Mouse (Mus musculus) limb, embryonic 15.5 days (tissue): Measurements from ENCODE around the gene Smim20. TPM values are rescaled to one million over a fixed set of nuclear protein-coding genes. Genes with fewer than 3 reads are reported as not detected.
A peak's percentile ranks its signal among the peaks of the same experiment; 100 is the strongest.

Source experiments
- ATAC-seq: fragments of 200-750 bp; cut with Nextera tagmentation; 2 replicates; pipeline ENCODE4 v1.8.0; 2017; ENCODE audit warnings: low read depth, moderate TSS enrichment; ENCODE audit not compliant: insufficient number of reproducible peaks, low FRiP score, low TSS enrichment
- H3K27ac ChIP-seq: fragments of 300-500 bp; sonication (generic); 2 replicates; pipeline ENCODE4 v1.5.1; 2015; ENCODE audit warnings: moderate library complexity, mild to moderate bottlenecking, inconsistent platforms
- H3K27me3 ChIP-seq: fragments of 300-500 bp; sonication (generic); 2 replicates; pipeline ENCODE4 v1.6.1; 2015; ENCODE audit warnings: inconsistent platforms
- H3K36me3 ChIP-seq: fragments of 300-500 bp; sonication (generic); 2 replicates; pipeline ENCODE4 v1.6.1; 2015; ENCODE audit warnings: inconsistent platforms
- H3K4me1 ChIP-seq: fragments of 300-500 bp; sonication (generic); 2 replicates; pipeline ENCODE4 v1.6.1; 2015; ENCODE audit warnings: inconsistent platforms
- H3K4me2 ChIP-seq: fragments of 300-500 bp; sonication (generic); 2 replicates; pipeline ENCODE4 v1.6.1; 2015; ENCODE audit warnings: mild to moderate bottlenecking, inconsistent platforms
- H3K4me3 ChIP-seq: fragments of 300-500 bp; sonication (generic); 2 replicates; pipeline ENCODE4 v1.5.1; 2015; ENCODE audit warnings: mild to moderate bottlenecking, inconsistent platforms
- H3K9ac ChIP-seq: fragments of 300-500 bp; sonication (generic); 2 replicates; pipeline ENCODE4 v1.6.1; 2015; ENCODE audit warnings: inconsistent platforms
- H3K9me3 ChIP-seq: fragments of 300-500 bp; sonication (generic); 2 replicates; pipeline ENCODE4 v1.6.1; 2016; ENCODE audit warnings: inconsistent platforms
- WGBS: fragments of 180-500 bp; shearing (Covaris S2); methylation state at CpG from one replicate; pipeline ENCODE4 v1.1.7; 2015; 5-methylcytosine and 5-hydroxymethylcytosine counted together
- polyA plus RNA-seq: library from polyadenylated mRNA; unstranded; fragments of >200 nt; fragmentation: Nextera tagmentation; extraction: Ambion mirVana; gene quantifications from 2 replicates; pipeline ENCODE4 v1.2.1, GENCODE M21; 2015

Gene Smim20
- polyA plus RNA-seq, 1 experiment from 2014 or later: 80.7 TPM

- no peaks in the 10 kb centered on the region for H3K4me1 ChIP-seq
- H3K9me3 ChIP-seq: no peaks in the 10 kb centered on the region
- H3K4me3 ChIP-seq: no peak overlapping the region
- no peak overlapping the region for H3K4me2 ChIP-seq
- no peaks in the 10 kb centered on the region for H3K27me3 ChIP-seq
- no peak overlapping the region for H3K27ac ChIP-seq
- WGBS: 71% methylated on average over 10 of the region's 10 CpGs
- H3K9ac ChIP-seq: no peak overlapping the region
- no peaks in the 10 kb centered on the region for H3K36me3 ChIP-seq
- ATAC-seq: no peak
Observed at GRCm38 (mm10) chr5:53243933-53244332, 22.9 kb upstream of the Smim20 start.

- 80% methylated on average over 11 of the region's 11 CpGs for WGBS
- H3K9me3 ChIP-seq: no peaks in the 10 kb centered on the region
- no peak overlapping the region for H3K27ac ChIP-seq
- no peak overlapping the region for H3K9ac ChIP-seq
- H3K4me2 ChIP-seq: no peak overlapping the region
- no peak for ATAC-seq
- no peak overlapping the region for H3K4me3 ChIP-seq
- H3K4me1 ChIP-seq: peaks cover 4% of the 10 kb centered on the region; the same call in 1 of the 2 replicates
- H3K36me3 ChIP-seq: no peaks in the 10 kb centered on the region
- no peaks in the 10 kb centered on the region for H3K27me3 ChIP-seq
Observed at GRCm38 (mm10) chr5:53248499-53248898, 18.4 kb upstream of the Smim20 start.

GRCm38 (mm10) chr5:53249431-53250061 lies 17.3 kb upstream of the Smim20 start:
- 24% methylated on average over 4 of the region's 4 CpGs for WGBS
- H3K27me3 ChIP-seq: no peaks in the 10 kb centered on the region
- H3K36me3 ChIP-seq: no peaks in the 10 kb centered on the region
- H3K9ac ChIP-seq: no peak overlapping the region
- H3K4me3 ChIP-seq: no peak overlapping the region
- no peak for ATAC-seq
- no peak overlapping the region for H3K27ac ChIP-seq
- no peak overlapping the region for H3K4me2 ChIP-seq
- H3K4me1 ChIP-seq: peaks cover 4% of the 10 kb centered on the region; the same call in 1 of the 2 replicates
- H3K9me3 ChIP-seq: no peaks in the 10 kb centered on the region

- no peaks in the 10 kb centered on the region for H3K9me3 ChIP-seq
- H3K36me3 ChIP-seq: no peaks in the 10 kb centered on the region
- H3K27me3 ChIP-seq: peaks cover 17% of the 10 kb centered on the region
- no peak overlapping the region for H3K4me2 ChIP-seq
- 89% methylated on average over 5 of the region's 5 CpGs for WGBS
- H3K9ac ChIP-seq: no peak overlapping the region
- no peak overlapping the region for H3K27ac ChIP-seq
- ATAC-seq: no peak
- H3K4me3 ChIP-seq: no peak overlapping the region
- H3K4me1 ChIP-seq: peaks cover 10% of the 10 kb centered on the region
Observed at GRCm38 (mm10) chr5:53254154-53254553, 12.7 kb upstream of the Smim20 start.

GRCm38 (mm10) chr5:53254821-53255220 lies 12.1 kb upstream of the Smim20 start:
- Histone ChIP-seq H3K9me3 (no peaks in the 10 kb centered on the region), H3K4me3 (no peak overlapping the region), H3K9ac (no peak overlapping the region), H3K4me2 (no peak overlapping the region), H3K4me1 (peaks cover 7% of the 10 kb centered on the region), H3K27me3 (peaks cover 19% of the 10 kb centered on the region), H3K36me3 (no peaks in the 10 kb centered on the region), H3K27ac (no peak overlapping the region)
- 75% methylated on average over 3 of the region's 3 CpGs for WGBS
- no peak for ATAC-seq

- Histone ChIP-seq H3K4me1 (peaks cover 7% of the 10 kb centered on the region), H3K4me2 (peak overlapping the region; percentile 72), H3K27ac (no peak overlapping the region), H3K9ac (peak overlapping the region; percentile 26; the same call in 1 of the 2 replicates), H3K27me3 (peaks cover 19% of the 10 kb centered on the region), H3K4me3 (peak overlapping the region; percentile 38), H3K36me3 (no peaks in the 10 kb centered on the region), H3K9me3 (no peaks in the 10 kb centered on the region)
- WGBS: 2% methylated on average over 29 of the region's 29 CpGs
- ATAC-seq: no peak
Observed at GRCm38 (mm10) chr5:53258038-53258786, 8.7 kb upstream of the Smim20 start.

GRCm38 (mm10) chr5:53259894-53260293 lies 7.0 kb upstream of the Smim20 start:
- no peak for ATAC-seq
- no peak overlapping the region for H3K27ac ChIP-seq
- no peak overlapping the region for H3K4me3 ChIP-seq
- no peak overlapping the region for H3K9ac ChIP-seq
- no peak overlapping the region for H3K4me2 ChIP-seq
- 47% methylated on average over 5 of the region's 5 CpGs for WGBS
- peaks cover 19% of the 10 kb centered on the region for H3K27me3 ChIP-seq
- peaks cover 7% of the 10 kb centered on the region for H3K4me1 ChIP-seq
- H3K36me3 ChIP-seq: no peaks in the 10 kb centered on the region
- no peaks in the 10 kb centered on the region for H3K9me3 ChIP-seq

- WGBS: 65% methylated on average over 10 of the region's 10 CpGs
- H3K4me2 ChIP-seq: no peak overlapping the region
- H3K9ac ChIP-seq: no peak overlapping the region
- H3K4me3 ChIP-seq: no peak overlapping the region
- no peaks in the 10 kb centered on the region for H3K9me3 ChIP-seq
- peaks cover 13% of the 10 kb centered on the region for H3K4me1 ChIP-seq
- peaks cover 15% of the 10 kb centered on the region for H3K27me3 ChIP-seq
- no peak overlapping the region for H3K27ac ChIP-seq
- no peaks in the 10 kb centered on the region for H3K36me3 ChIP-seq
- ATAC-seq: no peak
Observed at GRCm38 (mm10) chr5:53261999-53262398, 4.9 kb upstream of the Smim20 start.

- Histone ChIP-seq H3K27ac (no peak overlapping the region), H3K4me1 (peaks cover 23% of the 10 kb centered on the region), H3K4me2 (no peak overlapping the region), H3K36me3 (no peaks in the 10 kb centered on the region), H3K4me3 (no peak overlapping the region), H3K9ac (no peak overlapping the region), H3K27me3 (0 out of 2 replicates have a peak, but pooled peaks cover 3% of the 10 kb centered on the region), H3K9me3 (no peaks in the 10 kb centered on the region)
- no peak for ATAC-seq
- WGBS: 53% methylated on average over 5 of the region's 5 CpGs
Observed at GRCm38 (mm10) chr5:53264061-53264460, 2.8 kb upstream of the Smim20 start.

GRCm38 (mm10) chr5:53265740-53266139 lies 1.1 kb upstream of the Smim20 start:
- whole genome bisulfite sequencing: 51% methylated on average over 12 of the region's 12 CpGs
- no peaks in the 10 kb centered on the region for H3K27me3 ChIP-seq
- no peak for ATAC-seq
- no peaks in the 10 kb centered on the region for H3K9me3 ChIP-seq
- H3K4me2 ChIP-seq: no peak overlapping the region
- H3K27ac ChIP-seq: no peak overlapping the region
- H3K4me3 ChIP-seq: no peak overlapping the region
- no peak overlapping the region for H3K9ac ChIP-seq
- peaks cover 5% of the 10 kb centered on the region; the same call in 1 of the 2 replicates for H3K36me3 ChIP-seq
- H3K4me1 ChIP-seq: peaks cover 27% of the 10 kb centered on the region

- Histone ChIP-seq H3K9me3 (no peaks in the 10 kb centered on the region), H3K9ac (no peak overlapping the region), H3K4me3 (0 out of 2 replicates have a peak overlapping the region, but pooled peaks have one; percentile 64), H3K36me3 (peaks cover 5% of the 10 kb centered on the region; the same call in 1 of the 2 replicates), H3K4me2 (0 out of 2 replicates have a peak overlapping the region, but pooled peaks have one; percentile 79), H3K4me1 (peaks cover 27% of the 10 kb centered on the region), H3K27ac (peak overlapping the region; percentile 67), H3K27me3 (no peaks in the 10 kb centered on the region)
- 66% methylated on average over 4 of the region's 4 CpGs for WGBS
- no peak for ATAC-seq
Observed at GRCm38 (mm10) chr5:53266181-53266580, 702 bp upstream of the Smim20 start.

GRCm38 (mm10) chr5:53268095-53268692 lies 1.3 kb downstream of the Smim20 start:
- 0 out of 2 replicates have a peak overlapping the region, but pooled peaks have one; percentile 79 for H3K4me2 ChIP-seq
- H3K9me3 ChIP-seq: no peaks in the 10 kb centered on the region
- H3K4me3 ChIP-seq: no peak overlapping the region
- WGBS: 62% methylated on average over 6 of the region's 6 CpGs
- H3K36me3 ChIP-seq: peaks cover 5% of the 10 kb centered on the region; the same call in 1 of the 2 replicates
- no peak overlapping the region for H3K9ac ChIP-seq
- H3K4me1 ChIP-seq: peaks cover 27% of the 10 kb centered on the region
- H3K27ac ChIP-seq: peak overlapping the region; percentile 33; the same call in 1 of the 2 replicates
- no peak for ATAC-seq
- no peaks in the 10 kb centered on the region for H3K27me3 ChIP-seq
